Mouse (Mus musculus): ENCODE measurements at regions not wholly inside any gene's neighbourhood (a gene's known extent, or its start where the extent isn't known, plus 50 kb on each side); places are given as distances from the start of the nearest gene placed in this dataset.

- TF ChIP-seq EP300 (optimal IDR thresholded peaks at IDR 0.05) (no peak), CTCF (IDR thresholded peaks at IDR 0.05; ENCODE audit: low read depth) (no peak)
- Histone ChIP-seq H3K4me3 (ENCODE audit: low read depth, low read length) (no peak overlapping the region), H3K27me3 (ENCODE audit: control insufficient read depth, insufficient read depth, low read length) (no peaks in the 10 kb centered on the region), H3K36me3 (ENCODE audit: control insufficient read depth, insufficient read depth, low read length) (no peaks in the 10 kb centered on the region), H3K4me1 (replicated peaks; ENCODE audit: control insufficient read depth, insufficient read depth) (no peaks in the 10 kb centered on the region), H3K9ac (ENCODE audit: low read length) (no peak overlapping the region), H3K9me3 (ENCODE audit: control insufficient read depth, low read length) (no peaks in the 10 kb centered on the region), H3K4me2 (replicated peaks; ENCODE audit: low read depth) (no peak overlapping the region), H3K27ac (replicated peaks) (no peak overlapping the region)
- DNase-seq (ENCODE audit: low spot score) = no peak
- ATAC-seq (ENCODE audit: low FRiP score, low TSS enrichment) = no peak; the same call in 1 of the 2 replicates
- WGBS = 58% methylated on average over 4 of the region's 4 CpGs
Measured at GRCm38 (mm10) chr2:124747627-124748026, 320.3 kb upstream of the Slc24a5 start.

- H3K4me2 ChIP-seq (replicated peaks; ENCODE audit: low read depth) = no peak overlapping the region
- H3K27ac ChIP-seq (replicated peaks) = no peak overlapping the region
- DNase-seq (ENCODE audit: low spot score) (no peak), ATAC-seq (ENCODE audit: low FRiP score, low TSS enrichment) (no peak)
- H3K4me1 ChIP-seq (replicated peaks; ENCODE audit: control insufficient read depth, insufficient read depth) = no peaks in the 10 kb centered on the region
- 70% methylated on average over 4 of the region's 4 CpGs for WGBS
- no peaks in the 10 kb centered on the region for H3K9me3 ChIP-seq (ENCODE audit: control insufficient read depth, low read length)
- no peak overlapping the region for H3K9ac ChIP-seq (ENCODE audit: low read length)
- no peak overlapping the region for H3K4me3 ChIP-seq (ENCODE audit: low read depth, low read length)
- no peak for TF ChIP-seq CTCF (IDR thresholded peaks at IDR 0.05; ENCODE audit: low read depth)
- no peak for TF ChIP-seq EP300 (optimal IDR thresholded peaks at IDR 0.05)
- no peaks in the 10 kb centered on the region for H3K27me3 ChIP-seq (ENCODE audit: control insufficient read depth, insufficient read depth, low read length)
- H3K36me3 ChIP-seq (ENCODE audit: control insufficient read depth, insufficient read depth, low read length) = no peaks in the 10 kb centered on the region
Measured at GRCm38 (mm10) chr2:124751832-124752231, 316.1 kb upstream of the Slc24a5 start.

- H3K27me3 ChIP-seq (ENCODE audit: control insufficient read depth, insufficient read depth, low read length) = no peaks in the 10 kb centered on the region
- no peak overlapping the region for H3K9ac ChIP-seq (ENCODE audit: low read length)
- H3K4me1 ChIP-seq (replicated peaks; ENCODE audit: control insufficient read depth, insufficient read depth) = no peaks in the 10 kb centered on the region
- no peak for DNase-seq (ENCODE audit: low spot score)
- no peak for ATAC-seq (ENCODE audit: low FRiP score, low TSS enrichment)
- WGBS = 86% methylated on average over 5 of the region's 5 CpGs
- TF ChIP-seq CTCF (IDR thresholded peaks at IDR 0.05; ENCODE audit: low read depth) (no peak), EP300 (optimal IDR thresholded peaks at IDR 0.05) (no peak)
- no peak overlapping the region for H3K4me2 ChIP-seq (replicated peaks; ENCODE audit: low read depth)
- no peak overlapping the region for H3K4me3 ChIP-seq (ENCODE audit: low read depth, low read length)
- H3K36me3 ChIP-seq (ENCODE audit: control insufficient read depth, insufficient read depth, low read length) = no peaks in the 10 kb centered on the region
- no peaks in the 10 kb centered on the region for H3K9me3 ChIP-seq (ENCODE audit: control insufficient read depth, low read length)
- no peak overlapping the region for H3K27ac ChIP-seq (replicated peaks)
Measured at GRCm38 (mm10) chr2:124753717-124754116, 314.2 kb upstream of the Slc24a5 start.

- H3K9me3 ChIP-seq (ENCODE audit: control insufficient read depth, low read length) = no peaks in the 10 kb centered on the region
- H3K4me2 ChIP-seq (replicated peaks; ENCODE audit: low read depth) = no peak overlapping the region
- H3K4me1 ChIP-seq (replicated peaks; ENCODE audit: control insufficient read depth, insufficient read depth) = no peaks in the 10 kb centered on the region
- H3K36me3 ChIP-seq (ENCODE audit: control insufficient read depth, insufficient read depth, low read length) = no peaks in the 10 kb centered on the region
- ATAC-seq (ENCODE audit: low FRiP score, low TSS enrichment) = no peak
- no peak overlapping the region for H3K9ac ChIP-seq (ENCODE audit: low read length)
- no peak overlapping the region for H3K4me3 ChIP-seq (ENCODE audit: low read depth, low read length)
- H3K27ac ChIP-seq (replicated peaks) = no peak overlapping the region
- DNase-seq (ENCODE audit: low spot score) = no peak
- H3K27me3 ChIP-seq (ENCODE audit: control insufficient read depth, insufficient read depth, low read length) = no peaks in the 10 kb centered on the region
- TF ChIP-seq CTCF (IDR thresholded peaks at IDR 0.05; ENCODE audit: low read depth) (no peak), EP300 (optimal IDR thresholded peaks at IDR 0.05) (no peak)
- WGBS = 78% methylated on average over 4 of the region's 4 CpGs
Measured at GRCm38 (mm10) chr2:124755244-124755643, 312.7 kb upstream of the Slc24a5 start.

- DNase-seq (ENCODE audit: low spot score) = peak; percentile 27
- peak; percentile 60; the same call in 1 of the 2 replicates for ATAC-seq (ENCODE audit: low FRiP score, low TSS enrichment)
- 58% methylated on average over 2 of the region's 2 CpGs for WGBS
Measured at GRCm38 (mm10) chr2:124758992-124759391, 308.9 kb upstream of the Slc24a5 start.

GRCm38 (mm10) chr2:124763650-124764049 lies 304.3 kb upstream of the Slc24a5 start:
- Histone ChIP-seq H3K9me3 (ENCODE audit: control insufficient read depth, low read length) (no peaks in the 10 kb centered on the region), H3K27ac (replicated peaks) (no peak overlapping the region), H3K9ac (ENCODE audit: low read length) (no peak overlapping the region), H3K4me3 (ENCODE audit: low read depth, low read length) (no peak overlapping the region), H3K4me1 (replicated peaks; ENCODE audit: control insufficient read depth, insufficient read depth) (no peaks in the 10 kb centered on the region), H3K4me2 (replicated peaks; ENCODE audit: low read depth) (no peak overlapping the region), H3K36me3 (ENCODE audit: control insufficient read depth, insufficient read depth, low read length) (no peaks in the 10 kb centered on the region), H3K27me3 (ENCODE audit: control insufficient read depth, insufficient read depth, low read length) (no peaks in the 10 kb centered on the region)
- TF ChIP-seq EP300 (optimal IDR thresholded peaks at IDR 0.05) = no peak
- no peak for TF ChIP-seq CTCF (IDR thresholded peaks at IDR 0.05; ENCODE audit: low read depth)
- no peak for DNase-seq (ENCODE audit: low spot score)
- whole genome bisulfite sequencing = 69% methylated on average over 7 of the region's 7 CpGs
- ATAC-seq (ENCODE audit: low FRiP score, low TSS enrichment) = no peak

More at GRCm38 (mm10) chr2:124758992-124759391, 308.9 kb upstream of the Slc24a5 start:
- Histone ChIP-seq H3K4me2 (replicated peaks; ENCODE audit: low read depth) (no peak overlapping the region), H3K27me3 (ENCODE audit: control insufficient read depth, insufficient read depth, low read length) (no peaks in the 10 kb centered on the region), H3K27ac (replicated peaks) (no peak overlapping the region), H3K9me3 (ENCODE audit: control insufficient read depth, low read length) (no peaks in the 10 kb centered on the region), H3K4me1 (replicated peaks; ENCODE audit: control insufficient read depth, insufficient read depth) (no peaks in the 10 kb centered on the region), H3K9ac (ENCODE audit: low read length) (no peak overlapping the region), H3K4me3 (ENCODE audit: low read depth, low read length) (no peak overlapping the region), H3K36me3 (ENCODE audit: control insufficient read depth, insufficient read depth, low read length) (no peaks in the 10 kb centered on the region)
- no peak for TF ChIP-seq EP300 (optimal IDR thresholded peaks at IDR 0.05)
- no peak for TF ChIP-seq CTCF (IDR thresholded peaks at IDR 0.05; ENCODE audit: low read depth)
